Mouse (Mus musculus): ENCODE data around the gene Btg2. TPM values are rescaled to one million over a fixed set of nuclear protein-coding genes. Genes with fewer than 3 reads are reported as not detected.

Btg2 gene
- polyA plus RNA-seq, 1 experiment from 2014 or later, result 103 TPM

GRCm38 (mm10) chr1:134077389-134078060 lies 1.4 kb downstream of the Btg2 start:
- Histone ChIP-seq H3K9me3 (replicated peaks) (no peaks in the 10 kb centered on the region), H3K4me3 (replicated peaks) (peak overlapping the region; percentile 84), H3K4me1 (replicated peaks) (peaks cover 85% of the 10 kb centered on the region), H3K27me3 (no peaks in the 10 kb centered on the region), H3K36me3 (replicated peaks) (peaks cover 40% of the 10 kb centered on the region), H3K9ac (peak overlapping the region; percentile 95), H3K27ac (replicated peaks) (peak overlapping the region; percentile 98), H3K4me2 (peak overlapping the region; percentile 90)
- ATAC-seq (ENCODE audit: insufficient read depth), result no peak
- 17% methylated on average over 14 of the region's 14 CpGs for WGBS (ENCODE audit: insufficient replicate concordance)

GRCm38 (mm10) chr1:134076789-134077188 lies 2.1 kb downstream of the Btg2 start:
- H3K27ac ChIP-seq (replicated peaks), result peak overlapping the region; percentile 98
- H3K36me3 ChIP-seq (replicated peaks), result peaks cover 40% of the 10 kb centered on the region
- peak overlapping the region; percentile 95 for H3K9ac ChIP-seq
- no peaks in the 10 kb centered on the region for H3K27me3 ChIP-seq
- peak overlapping the region; percentile 84 for H3K4me3 ChIP-seq (replicated peaks)
- H3K4me2 ChIP-seq, result peak overlapping the region; percentile 90
- WGBS (ENCODE audit: insufficient replicate concordance), result 70% methylated on average over 2 of the region's 2 CpGs
- no peak for ATAC-seq (ENCODE audit: insufficient read depth)
- H3K9me3 ChIP-seq (replicated peaks), result no peaks in the 10 kb centered on the region
- H3K4me1 ChIP-seq (replicated peaks), result peaks cover 85% of the 10 kb centered on the region

- H3K27me3 ChIP-seq, result no peaks in the 10 kb centered on the region
- peak overlapping the region; percentile 98 for H3K27ac ChIP-seq (replicated peaks)
- peak overlapping the region; percentile 95 for H3K9ac ChIP-seq
- peak overlapping the region; percentile 90 for H3K4me2 ChIP-seq
- peaks cover 85% of the 10 kb centered on the region for H3K4me1 ChIP-seq (replicated peaks)
- no peaks in the 10 kb centered on the region for H3K9me3 ChIP-seq (replicated peaks)
- H3K36me3 ChIP-seq (replicated peaks), result peaks cover 40% of the 10 kb centered on the region
- 85% methylated on average over 8 of the region's 8 CpGs for WGBS (ENCODE audit: insufficient replicate concordance)
- peak overlapping the region; percentile 84 for H3K4me3 ChIP-seq (replicated peaks)
- ATAC-seq (ENCODE audit: insufficient read depth), result no peak
These were observed 3.4 kb downstream of the Btg2 start for GRCm38 (mm10) chr1:134075532-134075931.

GRCm38 (mm10) chr1:134074606-134075005 lies 4.3 kb downstream of the Btg2 start:
- H3K9ac ChIP-seq, result peak overlapping the region; percentile 28
- 0 out of 2 replicates have a peak, but pooled peaks cover 3% of the 10 kb centered on the region for H3K27me3 ChIP-seq
- H3K4me1 ChIP-seq (replicated peaks), result peaks cover 85% of the 10 kb centered on the region
- H3K27ac ChIP-seq (replicated peaks), result peak overlapping the region; percentile 98
- peak overlapping the region; percentile 84 for H3K4me3 ChIP-seq (replicated peaks)
- H3K36me3 ChIP-seq (replicated peaks), result peaks cover 40% of the 10 kb centered on the region
- 87% methylated on average over 10 of the region's 10 CpGs for WGBS (ENCODE audit: insufficient replicate concordance)
- H3K4me2 ChIP-seq, result peak overlapping the region; percentile 90
- ATAC-seq (ENCODE audit: insufficient read depth), result no peak
- no peaks in the 10 kb centered on the region for H3K9me3 ChIP-seq (replicated peaks)

GRCm38 (mm10) chr1:134074184-134074583 lies 4.7 kb downstream of the Btg2 start:
- H3K27me3 ChIP-seq, result 0 out of 2 replicates have a peak, but pooled peaks cover 3% of the 10 kb centered on the region
- H3K4me3 ChIP-seq (replicated peaks), result peak overlapping the region; percentile 84
- H3K9ac ChIP-seq, result peak overlapping the region; percentile 59
- 57% methylated on average over 3 of the region's 3 CpGs for WGBS (ENCODE audit: insufficient replicate concordance)
- H3K9me3 ChIP-seq (replicated peaks), result no peaks in the 10 kb centered on the region
- ATAC-seq (ENCODE audit: insufficient read depth), result no peak
- peaks cover 40% of the 10 kb centered on the region for H3K36me3 ChIP-seq (replicated peaks)
- H3K27ac ChIP-seq (replicated peaks), result peak overlapping the region; percentile 98
- H3K4me2 ChIP-seq, result peak overlapping the region; percentile 90
- H3K4me1 ChIP-seq (replicated peaks), result peaks cover 85% of the 10 kb centered on the region

GRCm38 (mm10) chr1:134073658-134074057 lies 5.3 kb downstream of the Btg2 start:
- 45% methylated on average over 1 of the region's 1 CpGs for WGBS (ENCODE audit: insufficient replicate concordance)
- Histone ChIP-seq H3K4me3 (replicated peaks) (peak overlapping the region; percentile 84), H3K9me3 (replicated peaks) (no peaks in the 10 kb centered on the region), H3K27ac (replicated peaks) (peak overlapping the region; percentile 98), H3K4me1 (replicated peaks) (peaks cover 86% of the 10 kb centered on the region), H3K27me3 (peaks cover 3% of the 10 kb centered on the region; the same call in 1 of the 2 replicates), H3K4me2 (peak overlapping the region; percentile 90), H3K36me3 (replicated peaks) (peaks cover 40% of the 10 kb centered on the region), H3K9ac (peak overlapping the region; percentile 59)
- no peak for ATAC-seq (ENCODE audit: insufficient read depth)

GRCm38 (mm10) chr1:134073061-134073564 lies 5.8 kb downstream of the Btg2 start:
- Histone ChIP-seq H3K4me2 (peak overlapping the region; percentile 90), H3K9me3 (replicated peaks) (no peaks in the 10 kb centered on the region), H3K4me3 (replicated peaks) (peak overlapping the region; percentile 84), H3K4me1 (replicated peaks) (peaks cover 88% of the 10 kb centered on the region), H3K9ac (peak overlapping the region; percentile 64), H3K27me3 (peaks cover 9% of the 10 kb centered on the region), H3K27ac (replicated peaks) (peak overlapping the region; percentile 98), H3K36me3 (replicated peaks) (peaks cover 40% of the 10 kb centered on the region)
- WGBS (ENCODE audit: insufficient replicate concordance), result 13% methylated on average over 6 of the region's 6 CpGs
- ATAC-seq (ENCODE audit: insufficient read depth), result peak; percentile 91

GRCm38 (mm10) chr1:134071411-134072018 lies 7.4 kb downstream of the Btg2 start:
- peaks cover 26% of the 10 kb centered on the region for H3K36me3 ChIP-seq (replicated peaks)
- peak overlapping the region; percentile 64; the same call in 1 of the 2 replicates for H3K9ac ChIP-seq
- H3K4me2 ChIP-seq, result peak overlapping the region; percentile 35
- H3K4me1 ChIP-seq (replicated peaks), result peaks cover 93% of the 10 kb centered on the region
- H3K9me3 ChIP-seq (replicated peaks), result no peaks in the 10 kb centered on the region
- peaks cover 24% of the 10 kb centered on the region for H3K27me3 ChIP-seq
- peak overlapping the region; percentile 98 for H3K27ac ChIP-seq (replicated peaks)
- no peak overlapping the region for H3K4me3 ChIP-seq (replicated peaks)
- ATAC-seq (ENCODE audit: insufficient read depth), result no peak
- WGBS (ENCODE audit: insufficient replicate concordance), result 35% methylated on average over 10 of the region's 10 CpGs

GRCm38 (mm10) chr1:134070099-134070669 lies 8.7 kb downstream of the Btg2 start:
- H3K36me3 ChIP-seq (replicated peaks), result peaks cover 12% of the 10 kb centered on the region
- H3K9me3 ChIP-seq (replicated peaks), result no peaks in the 10 kb centered on the region
- WGBS (ENCODE audit: insufficient replicate concordance), result 80% methylated on average over 8 of the region's 8 CpGs
- no peak overlapping the region for H3K4me3 ChIP-seq (replicated peaks)
- no peak for ATAC-seq (ENCODE audit: insufficient read depth)
- peak overlapping the region; percentile 1; the same call in 1 of the 2 replicates for H3K4me2 ChIP-seq
- H3K27ac ChIP-seq (replicated peaks), result peak overlapping the region; percentile 98
- H3K4me1 ChIP-seq (replicated peaks), result peaks cover 93% of the 10 kb centered on the region
- H3K9ac ChIP-seq, result no peak overlapping the region
- peaks cover 37% of the 10 kb centered on the region for H3K27me3 ChIP-seq

- H3K4me3 ChIP-seq (replicated peaks), result no peak overlapping the region
- no peak overlapping the region for H3K9ac ChIP-seq
- no peak for ATAC-seq (ENCODE audit: insufficient read depth)
- H3K4me1 ChIP-seq (replicated peaks), result peaks cover 93% of the 10 kb centered on the region
- H3K36me3 ChIP-seq (replicated peaks), result no peaks in the 10 kb centered on the region
- no peaks in the 10 kb centered on the region for H3K9me3 ChIP-seq (replicated peaks)
- H3K27me3 ChIP-seq, result peaks cover 67% of the 10 kb centered on the region
- H3K27ac ChIP-seq (replicated peaks), result peak overlapping the region; percentile 60; the same call in 1 of the 2 replicates
- WGBS (ENCODE audit: insufficient replicate concordance), result 6% methylated on average over 8 of the region's 8 CpGs
- no peak overlapping the region for H3K4me2 ChIP-seq
These were observed 11.7 kb downstream of the Btg2 start for GRCm38 (mm10) chr1:134067143-134067619.

GRCm38 (mm10) chr1:134066554-134066953 lies 12.4 kb downstream of the Btg2 start:
- 53% methylated on average over 3 of the region's 3 CpGs for WGBS (ENCODE audit: insufficient replicate concordance)
- peaks cover 93% of the 10 kb centered on the region for H3K4me1 ChIP-seq (replicated peaks)
- H3K9ac ChIP-seq, result no peak overlapping the region
- H3K4me2 ChIP-seq, result no peak overlapping the region
- no peaks in the 10 kb centered on the region for H3K36me3 ChIP-seq (replicated peaks)
- no peak overlapping the region for H3K4me3 ChIP-seq (replicated peaks)
- no peak for ATAC-seq (ENCODE audit: insufficient read depth)
- no peaks in the 10 kb centered on the region for H3K9me3 ChIP-seq (replicated peaks)
- H3K27me3 ChIP-seq, result peaks cover 73% of the 10 kb centered on the region
- H3K27ac ChIP-seq (replicated peaks), result peak overlapping the region; percentile 60
